Mouse (Mus musculus) forebrain, embryonic 14.5 days (tissue): ENCODE measurements around the gene Syne4. TPM values are rescaled to one million over a fixed set of nuclear protein-coding genes. Genes with fewer than 3 reads are reported as not detected.

Source experiments
- ATAC-seq: fragments of 200-750 bp; cut with Nextera tagmentation; 2 replicates; pipeline ENCODE4 v1.8.0; 2017; ENCODE audit warnings: mild to moderate bottlenecking, moderate library complexity
- DNase-seq: peaks from one replicate; pipeline ENCODE4 v3.0.0-alpha.2; 2015; ENCODE audit warnings: low spot score
- H3K27ac ChIP-seq: fragments of 300-500 bp; sonication (generic); 2 replicates; pipeline ENCODE4 v1.5.1; 2014; ENCODE audit warnings: low read depth, mild to moderate bottlenecking, control low read depth, low read length, moderate library complexity
- H3K27me3 ChIP-seq: fragments of 300-500 bp; sonication (generic); replicated peaks from 2 replicates; pipeline ENCODE4 v1.6.1; 2014; ENCODE audit warnings: low read length, control low read depth, mixed read lengths; ENCODE audit not compliant: control insufficient read depth, insufficient read depth
- H3K36me3 ChIP-seq: fragments of 300-500 bp; sonication (generic); 2 replicates; pipeline ENCODE4 v1.6.1; 2014; ENCODE audit warnings: low read length, control low read depth; ENCODE audit not compliant: control insufficient read depth, insufficient read depth
- H3K4me1 ChIP-seq: fragments of 300-500 bp; sonication (generic); 2 replicates; pipeline ENCODE4 v1.6.1; 2014; ENCODE audit warnings: antibody characterized with exemption, low read length, control low read depth; ENCODE audit not compliant: control insufficient read depth, insufficient read depth
- H3K4me2 ChIP-seq: fragments of 300-500 bp; sonication (generic); 2 replicates; pipeline ENCODE4 v1.6.1; 2014; ENCODE audit warnings: mild to moderate bottlenecking, control low read depth, low read length
- H3K4me3 ChIP-seq: fragments of 300-500 bp; sonication (generic); 2 replicates; pipeline ENCODE4 v1.5.1; 2014; ENCODE audit warnings: low read depth, low read length, control low read depth
- H3K9ac ChIP-seq: fragments of 300-500 bp; sonication (generic); 2 replicates; pipeline ENCODE4 v1.6.1; 2014; ENCODE audit warnings: mild to moderate bottlenecking, low read length, control low read depth, moderate library complexity
- H3K9me3 ChIP-seq: fragments of 300-500 bp; sonication (generic); replicated peaks from 2 replicates; pipeline ENCODE4 v1.6.1; 2016; ENCODE audit warnings: low read length, control low read depth, mixed read lengths; ENCODE audit not compliant: control insufficient read depth
- WGBS: fragments of 180-500 bp; shearing (Covaris S2); extraction: QIAGEN DNeasy Blood & Tissue Kit; methylation state at CpG from one replicate; pipeline ENCODE4 v1.1.7; 2014; 5-methylcytosine and 5-hydroxymethylcytosine counted together
- polyA plus RNA-seq: library from polyadenylated mRNA; unstranded; fragments of >200 nt; fragmentation: Nextera tagmentation; extraction: Ambion mirVana; gene quantifications from 2 replicates; pipeline ENCODE4 v1.2.1, GENCODE M21; 2014

Gene Syne4
- polyA plus RNA-seq, 1 experiment from 2014 or later, result 3.6 TPM

- H3K4me3 ChIP-seq, result peak within 1 kb of the TSS; percentile 54
- H3K4me1 ChIP-seq, result peaks cover 6% of the 10 kb centered on the region
- H3K27me3 ChIP-seq, result no peaks in the 10 kb centered on the region
- peak within 1 kb of the TSS; percentile 77 for H3K9ac ChIP-seq
- peaks cover 44% of the 10 kb centered on the region for H3K36me3 ChIP-seq
- DNase-seq (peak; percentile 98), ATAC-seq (peak; percentile 100)
- 5% methylated on average over 27 of the region's 27 CpGs for WGBS
- H3K9me3 ChIP-seq, result no peaks in the 10 kb centered on the region
- peak within 1 kb of the TSS; percentile 92 for H3K4me2 ChIP-seq
- H3K27ac ChIP-seq, result peak within 1 kb of the TSS; percentile 28; the same call in 1 of the 2 replicates
These were observed 6.3 kb upstream of the Syne4 start, which contains the start of gene Alkbh6 for GRCm38 (mm10) chr7:30308076-30309005. TSS of gene Alkbh6 (plus strand) at chr7:30308717.

GRCm38 (mm10) chr7:30309395-30310129 lies 5.0 kb upstream of the Syne4 start:
- Histone ChIP-seq H3K9me3 (no peaks in the 10 kb centered on the region), H3K36me3 (peaks cover 38% of the 10 kb centered on the region), H3K27ac (no peak overlapping the region), H3K9ac (peak overlapping the region; percentile 77), H3K4me3 (peak overlapping the region; percentile 54), H3K27me3 (no peaks in the 10 kb centered on the region), H3K4me1 (peaks cover 6% of the 10 kb centered on the region), H3K4me2 (peak overlapping the region; percentile 92)
- no peak for ATAC-seq
- 70% methylated on average over 15 of the region's 15 CpGs for WGBS
- no peak for DNase-seq

GRCm38 (mm10) chr7:30310136-30310535 lies 4.5 kb upstream of the Syne4 start:
- Histone ChIP-seq H3K36me3 (peaks cover 35% of the 10 kb centered on the region), H3K27me3 (no peaks in the 10 kb centered on the region), H3K4me1 (peaks cover 6% of the 10 kb centered on the region), H3K9ac (no peak overlapping the region), H3K27ac (no peak overlapping the region), H3K4me2 (no peak overlapping the region), H3K4me3 (no peak overlapping the region), H3K9me3 (no peaks in the 10 kb centered on the region)
- WGBS, result 88% methylated on average over 12 of the region's 12 CpGs
- ATAC-seq, result no peak
- no peak for DNase-seq

- 55% methylated on average over 27 of the region's 27 CpGs for WGBS
- Histone ChIP-seq H3K27ac (no peak overlapping the region), H3K27me3 (no peaks in the 10 kb centered on the region), H3K4me3 (no peak overlapping the region), H3K4me1 (peaks cover 6% of the 10 kb centered on the region), H3K9ac (no peak overlapping the region), H3K9me3 (no peaks in the 10 kb centered on the region), H3K36me3 (0 out of 2 replicates have a peak, but pooled peaks cover 11% of the 10 kb centered on the region), H3K4me2 (no peak overlapping the region)
- no peak for DNase-seq
- no peak for ATAC-seq
These were observed 814 bp upstream of the Syne4 start for GRCm38 (mm10) chr7:30313666-30314320.

GRCm38 (mm10) chr7:30315559-30316529 lies 1.2 kb downstream of the Syne4 start:
- Histone ChIP-seq H3K9me3 (no peaks in the 10 kb centered on the region), H3K4me2 (no peak overlapping the region), H3K4me3 (no peak overlapping the region), H3K27me3 (no peaks in the 10 kb centered on the region), H3K4me1 (no peaks in the 10 kb centered on the region), H3K27ac (no peak overlapping the region), H3K9ac (no peak overlapping the region), H3K36me3 (0 out of 2 replicates have a peak, but pooled peaks cover 11% of the 10 kb centered on the region)
- DNase-seq, result no peak
- 80% methylated on average over 13 of the region's 13 CpGs for WGBS
- ATAC-seq, result no peak

- no peak for DNase-seq
- no peaks in the 10 kb centered on the region for H3K27me3 ChIP-seq
These were observed 3.5 kb downstream of the Syne4 start for GRCm38 (mm10) chr7:30318142-30318541.

GRCm38 (mm10) chr7:30320946-30321345 lies 6.3 kb downstream of the Syne4 start:
- DNase-seq (no peak), ATAC-seq (no peak)
- H3K4me1 ChIP-seq, result peaks cover 2% of the 10 kb centered on the region; the same call in 1 of the 2 replicates
- H3K4me2 ChIP-seq, result peak overlapping the region; percentile 67
- H3K27ac ChIP-seq, result no peak overlapping the region
- H3K9me3 ChIP-seq, result no peaks in the 10 kb centered on the region
- 84% methylated on average over 2 of the region's 2 CpGs for WGBS
- peak overlapping the region; percentile 87; the same call in 1 of the 2 replicates for H3K4me3 ChIP-seq
- peak overlapping the region; percentile 89; the same call in 1 of the 2 replicates for H3K9ac ChIP-seq
- no peaks in the 10 kb centered on the region for H3K36me3 ChIP-seq
- no peaks in the 10 kb centered on the region for H3K27me3 ChIP-seq

More at GRCm38 (mm10) chr7:30318142-30318541, 3.5 kb downstream of the Syne4 start:
- Histone ChIP-seq H3K4me2 (no peak overlapping the region), H3K36me3 (0 out of 2 replicates have a peak, but pooled peaks cover under 1% of the 10 kb centered on the region), H3K9ac (no peak overlapping the region), H3K27ac (no peak overlapping the region), H3K4me1 (peaks cover 2% of the 10 kb centered on the region; the same call in 1 of the 2 replicates), H3K4me3 (no peak overlapping the region), H3K9me3 (no peaks in the 10 kb centered on the region)
- no peak for ATAC-seq
- 91% methylated on average over 3 of the region's 3 CpGs for WGBS
